Mouse (Mus musculus): ENCODE data around the gene Pou2f1. TPM values are rescaled to one million over a fixed set of nuclear protein-coding genes. Genes with fewer than 3 reads are reported as not detected.
A peak's percentile ranks its signal among the peaks of the same experiment; 100 is the strongest.

The Pou2f1 gene
- polyA plus RNA-seq, 1 experiment from 2014 or later = 28.8 TPM

GRCm38 (mm10) chr1:165839201-165839600, 163.3 kb downstream of the Pou2f1 start:
- WGBS = 68% methylated on average over 4 of the region's 4 CpGs
- DNase-seq (ENCODE audit: low spot score) = no peak
- H3K36me3 ChIP-seq = no peaks in the 10 kb centered on the region
- H3K27ac ChIP-seq = peak overlapping the region; percentile 1; the same call in 1 of the 2 replicates
- peaks cover 53% of the 10 kb centered on the region for H3K27me3 ChIP-seq (ENCODE audit: low read depth, poor library complexity, severe bottlenecking)
- no peak overlapping the region for H3K4me3 ChIP-seq
- H3K9me3 ChIP-seq (replicated peaks) = no peaks in the 10 kb centered on the region
- H3K4me1 ChIP-seq = peaks cover 80% of the 10 kb centered on the region

DNA sequence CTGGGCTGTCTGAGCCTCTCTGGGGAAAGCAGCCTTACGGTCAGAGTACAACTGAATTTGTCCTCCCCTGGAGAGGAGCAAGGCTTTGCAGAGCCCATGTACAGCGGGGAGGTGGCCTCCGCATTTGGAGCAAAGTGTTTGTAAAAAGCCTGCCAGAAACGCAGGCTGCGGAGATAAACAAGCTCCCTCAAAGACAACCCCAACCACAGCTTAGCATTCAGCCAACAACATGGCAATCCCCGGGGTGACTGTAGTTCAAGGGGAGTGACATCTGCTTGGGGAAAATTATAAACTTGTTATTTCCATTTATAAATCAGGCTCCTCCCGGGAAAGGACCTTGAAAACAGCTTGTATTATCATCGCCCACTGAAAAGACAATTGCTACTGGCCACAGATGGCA, 164.9 kb downstream of the Pou2f1 start:
- Histone ChIP-seq H3K9me3 (replicated peaks) (no peaks in the 10 kb centered on the region), H3K27me3 (ENCODE audit: low read depth, poor library complexity, severe bottlenecking) (peaks cover 41% of the 10 kb centered on the region), H3K4me1 (peaks cover 77% of the 10 kb centered on the region), H3K27ac (peak overlapping the region; percentile 66), H3K4me3 (no peak overlapping the region), H3K36me3 (no peaks in the 10 kb centered on the region)
- 27% methylated on average over 8 of the region's 8 CpGs for WGBS
- no peak for DNase-seq (ENCODE audit: low spot score)

DNA sequence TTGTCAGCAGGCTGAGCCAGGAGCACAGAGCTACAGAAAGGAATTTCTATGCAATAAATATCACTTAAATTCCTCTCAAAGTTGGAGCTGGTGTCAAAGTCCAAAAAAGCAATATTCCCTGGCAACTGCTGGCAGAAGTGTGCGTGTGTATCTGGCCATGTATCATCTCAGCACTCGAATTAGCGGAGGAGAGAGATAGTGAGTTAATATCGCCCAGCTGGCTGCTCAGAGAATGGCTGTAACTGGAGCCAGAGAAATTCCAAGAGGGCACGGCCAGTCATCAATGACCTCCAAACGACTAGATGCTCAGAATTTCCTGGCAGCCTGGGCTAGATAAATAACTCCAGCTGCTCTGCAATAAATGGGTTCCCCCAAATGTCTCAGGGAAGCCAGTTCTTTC, 166.0 kb downstream of the Pou2f1 start:
- Histone ChIP-seq H3K4me1 (peaks cover 70% of the 10 kb centered on the region), H3K36me3 (no peaks in the 10 kb centered on the region), H3K4me3 (0 out of 2 replicates have a peak overlapping the region, but pooled peaks have one; percentile 4), H3K27ac (peak overlapping the region; percentile 68; the same call in 1 of the 2 replicates), H3K27me3 (ENCODE audit: low read depth, poor library complexity, severe bottlenecking) (peaks cover 32% of the 10 kb centered on the region), H3K9me3 (replicated peaks) (no peaks in the 10 kb centered on the region)
- DNase-seq (ENCODE audit: low spot score) = peak; percentile 71
- WGBS = 5% methylated on average over 6 of the region's 6 CpGs

- WGBS = 24% methylated on average over 12 of the region's 12 CpGs
- no peak for DNase-seq (ENCODE audit: low spot score)
- Histone ChIP-seq H3K9me3 (replicated peaks) (no peaks in the 10 kb centered on the region), H3K27me3 (ENCODE audit: low read depth, poor library complexity, severe bottlenecking) (peaks cover 14% of the 10 kb centered on the region), H3K27ac (peak overlapping the region; percentile 78), H3K36me3 (no peaks in the 10 kb centered on the region), H3K4me3 (peak overlapping the region; percentile 36), H3K4me1 (peaks cover 55% of the 10 kb centered on the region)
Observed at GRCm38 (mm10) chr1:165834633-165834975, 167.9 kb downstream of the Pou2f1 start.

DNA sequence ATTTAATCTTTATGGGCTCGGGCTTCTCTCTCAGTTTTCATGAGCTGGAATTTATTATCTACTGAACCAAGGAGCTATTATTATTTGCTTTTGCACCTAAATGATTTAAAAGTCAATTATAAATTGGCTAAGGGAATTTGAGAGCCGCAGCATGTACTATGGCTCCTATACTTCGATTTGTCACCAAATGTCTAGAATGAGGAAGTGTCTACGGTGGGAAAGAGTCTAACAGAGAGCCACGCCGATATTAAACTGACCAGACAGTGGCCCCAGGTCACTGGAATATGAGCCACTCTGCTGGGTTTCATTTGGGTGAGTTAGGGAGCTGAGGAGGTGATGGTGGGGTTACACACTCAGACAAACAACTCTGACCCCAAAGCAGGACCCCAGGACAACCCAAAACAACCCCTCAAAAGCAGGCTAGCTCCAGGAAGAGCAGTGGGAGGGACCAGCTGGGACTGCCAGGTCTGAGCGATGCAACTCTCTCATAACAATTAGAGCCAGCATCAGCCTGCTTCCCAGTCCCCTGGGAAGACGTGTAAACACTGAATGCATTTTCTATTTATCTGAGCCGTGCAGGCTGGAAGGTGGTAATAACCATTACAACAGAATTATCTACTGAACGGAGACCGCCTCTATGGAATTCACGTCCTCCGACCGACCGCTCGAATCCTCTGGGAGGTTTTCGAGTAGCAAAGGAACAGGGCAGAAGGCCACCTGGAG, 168.4 kb downstream of the Pou2f1 start:
- no peak for DNase-seq (ENCODE audit: low spot score)
- H3K4me3 ChIP-seq = peak overlapping the region; percentile 36
- peaks cover 8% of the 10 kb centered on the region for H3K27me3 ChIP-seq (ENCODE audit: low read depth, poor library complexity, severe bottlenecking)
- WGBS = 22% methylated on average over 17 of the region's 17 CpGs
- H3K4me1 ChIP-seq = peaks cover 57% of the 10 kb centered on the region
- H3K36me3 ChIP-seq = no peaks in the 10 kb centered on the region
- H3K9me3 ChIP-seq (replicated peaks) = no peaks in the 10 kb centered on the region
- peak overlapping the region; percentile 78 for H3K27ac ChIP-seq

DNA sequence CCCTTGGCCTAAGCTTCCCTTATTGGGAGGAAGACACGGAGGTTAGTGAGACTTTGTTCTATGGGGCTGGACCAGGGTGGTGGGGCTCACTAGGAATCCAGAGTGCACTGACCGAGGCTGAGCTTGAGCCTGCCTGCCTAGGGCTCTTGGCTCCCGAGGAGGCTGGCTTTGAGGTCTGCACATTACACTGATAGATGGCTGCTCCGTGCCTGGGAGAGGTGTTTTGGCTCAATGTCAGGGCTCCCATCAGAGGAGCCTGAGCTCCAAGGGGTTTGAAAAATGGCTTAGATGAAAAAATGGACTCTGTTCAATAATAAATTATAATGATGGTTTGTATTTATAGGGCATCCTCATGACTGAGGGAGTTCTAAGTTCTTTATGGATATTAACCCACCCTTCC, 169.2 kb downstream of the Pou2f1 start:
- 18% methylated on average over 4 of the region's 4 CpGs for WGBS
- Histone ChIP-seq H3K4me3 (no peak overlapping the region), H3K27me3 (ENCODE audit: low read depth, poor library complexity, severe bottlenecking) (0 out of 2 replicates have a peak, but pooled peaks cover 4% of the 10 kb centered on the region)

DNA sequence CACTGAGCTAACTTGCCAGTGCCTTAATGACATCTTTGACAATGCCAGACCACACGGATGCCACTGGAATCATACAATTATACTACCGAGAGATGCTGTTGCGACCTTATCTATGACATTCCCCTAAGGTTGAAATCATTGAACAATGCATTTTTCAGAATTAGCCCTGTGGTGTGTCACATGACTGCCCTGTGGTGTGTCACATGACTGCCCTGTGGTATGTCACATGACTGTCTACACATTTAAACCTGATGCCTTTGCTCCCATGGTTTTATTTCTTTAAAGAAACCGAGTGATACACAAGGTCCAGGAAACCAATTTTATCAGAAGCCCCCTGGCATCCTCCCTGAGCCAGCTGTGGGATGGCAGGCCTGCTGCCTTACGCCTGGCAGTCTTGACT, 172.6 kb downstream of the Pou2f1 start:
- Histone ChIP-seq H3K36me3 (no peaks in the 10 kb centered on the region), H3K27ac (no peak overlapping the region), H3K4me1 (peaks cover 28% of the 10 kb centered on the region), H3K4me3 (no peak overlapping the region), H3K27me3 (ENCODE audit: low read depth, poor library complexity, severe bottlenecking) (0 out of 2 replicates have a peak, but pooled peaks cover 4% of the 10 kb centered on the region), H3K9me3 (replicated peaks) (no peaks in the 10 kb centered on the region)
- WGBS = 91% methylated on average over 5 of the region's 5 CpGs
- DNase-seq (ENCODE audit: low spot score) = no peak

More for the DNA sequence above, 169.2 kb downstream of the Pou2f1 start:
- no peak for DNase-seq (ENCODE audit: low spot score)
- Histone ChIP-seq H3K4me1 (peaks cover 60% of the 10 kb centered on the region), H3K9me3 (replicated peaks) (no peaks in the 10 kb centered on the region), H3K36me3 (no peaks in the 10 kb centered on the region), H3K27ac (peak overlapping the region; percentile 44; the same call in 1 of the 2 replicates)

GRCm38 (mm10) chr1:165828615-165829014, 173.9 kb downstream of the Pou2f1 start:
- H3K27ac ChIP-seq = no peak overlapping the region
- H3K9me3 ChIP-seq (replicated peaks) = no peaks in the 10 kb centered on the region
- peaks cover 15% of the 10 kb centered on the region for H3K4me1 ChIP-seq
- H3K4me3 ChIP-seq = no peak overlapping the region
- 0 out of 2 replicates have a peak, but pooled peaks cover 4% of the 10 kb centered on the region for H3K27me3 ChIP-seq (ENCODE audit: low read depth, poor library complexity, severe bottlenecking)
- DNase-seq (ENCODE audit: low spot score) = no peak
- no peaks in the 10 kb centered on the region for H3K36me3 ChIP-seq
- WGBS = 92% methylated on average over 6 of the region's 6 CpGs

GRCm38 (mm10) chr1:165828173-165828572, 174.3 kb downstream of the Pou2f1 start:
- 90% methylated on average over 5 of the region's 5 CpGs for WGBS
- Histone ChIP-seq H3K27ac (no peak overlapping the region), H3K36me3 (no peaks in the 10 kb centered on the region), H3K9me3 (replicated peaks) (no peaks in the 10 kb centered on the region), H3K4me3 (no peak overlapping the region), H3K4me1 (peaks cover 10% of the 10 kb centered on the region), H3K27me3 (ENCODE audit: low read depth, poor library complexity, severe bottlenecking) (0 out of 2 replicates have a peak, but pooled peaks cover 4% of the 10 kb centered on the region)
- DNase-seq (ENCODE audit: low spot score) = no peak

DNA sequence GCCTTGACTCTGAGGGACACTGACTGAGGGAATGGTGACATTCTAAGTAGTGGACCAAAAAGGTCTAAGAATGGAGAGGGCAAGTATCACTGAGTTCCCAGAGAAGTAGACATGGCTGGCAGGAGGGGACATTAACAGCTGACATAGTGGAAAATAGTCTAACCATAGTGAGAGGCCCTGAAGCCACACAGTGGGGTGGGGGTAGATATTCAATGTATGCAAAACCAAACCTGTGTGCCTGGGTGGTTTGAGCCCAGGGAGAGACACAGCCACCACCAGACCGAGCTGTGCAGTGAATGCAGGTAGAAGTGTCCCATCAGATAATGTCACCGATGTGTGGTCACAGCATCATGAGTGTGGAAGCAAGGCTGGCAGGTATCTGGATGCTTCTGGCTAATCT, 180.4 kb downstream of the Pou2f1 start:
- Histone ChIP-seq H3K9me3 (replicated peaks) (no peaks in the 10 kb centered on the region), H3K27ac (no peak overlapping the region), H3K4me3 (no peak overlapping the region), H3K27me3 (ENCODE audit: low read depth, poor library complexity, severe bottlenecking) (peaks cover 11% of the 10 kb centered on the region; the same call in 1 of the 2 replicates), H3K36me3 (no peaks in the 10 kb centered on the region), H3K4me1 (peaks cover 20% of the 10 kb centered on the region)
- 93% methylated on average over 2 of the region's 2 CpGs for WGBS
- no peak for DNase-seq (ENCODE audit: low spot score)

- H3K9me3 ChIP-seq (replicated peaks) = no peaks in the 10 kb centered on the region
- H3K27me3 ChIP-seq (ENCODE audit: low read depth, poor library complexity, severe bottlenecking) = peaks cover 18% of the 10 kb centered on the region; the same call in 1 of the 2 replicates
- no peak for DNase-seq (ENCODE audit: low spot score)
- peaks cover 33% of the 10 kb centered on the region for H3K4me1 ChIP-seq
- no peak overlapping the region for H3K27ac ChIP-seq
- H3K4me3 ChIP-seq = no peak overlapping the region
- no peaks in the 10 kb centered on the region for H3K36me3 ChIP-seq
- 89% methylated on average over 4 of the region's 4 CpGs for WGBS
Observed at GRCm38 (mm10) chr1:165819147-165819546, 183.3 kb downstream of the Pou2f1 start.

DNA sequence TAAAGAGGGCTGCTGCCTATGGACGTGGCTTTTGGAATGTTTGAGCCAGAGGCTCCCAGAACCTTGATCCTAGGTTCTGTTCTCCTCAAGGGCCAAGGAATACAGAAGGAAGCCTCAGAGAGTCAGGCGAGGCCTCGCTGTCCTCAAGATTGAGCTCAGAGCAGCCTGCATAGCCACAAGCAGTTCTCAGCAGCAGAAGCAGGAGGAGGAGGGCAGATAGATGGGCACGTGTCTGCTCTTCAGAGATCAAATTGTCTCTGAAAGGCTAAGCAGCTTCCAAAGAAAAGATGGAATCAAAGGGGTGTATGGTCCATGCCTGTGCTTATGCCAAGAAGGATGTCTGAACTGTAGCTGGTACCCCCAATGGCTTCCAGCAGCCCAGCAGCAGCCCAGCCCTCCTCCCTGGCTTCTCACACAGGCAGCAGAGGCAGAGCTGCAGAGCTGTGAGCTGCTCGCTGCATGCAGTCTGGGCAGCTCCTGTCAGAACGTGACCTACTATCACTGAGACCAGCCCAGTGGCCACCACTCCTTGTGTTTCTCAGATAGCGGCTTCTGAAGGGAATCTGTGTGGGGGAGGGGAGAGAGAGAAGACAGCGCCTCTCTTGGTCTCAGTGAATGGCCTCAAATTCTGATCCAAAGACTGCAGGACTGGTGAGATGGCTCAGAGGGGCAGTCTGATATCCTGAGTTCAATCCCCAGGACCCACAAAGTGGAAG, 184.2 kb downstream of the Pou2f1 start:
- H3K27ac ChIP-seq = peak overlapping the region; percentile 42
- H3K4me1 ChIP-seq = peaks cover 41% of the 10 kb centered on the region
- no peaks in the 10 kb centered on the region for H3K9me3 ChIP-seq (replicated peaks)
- DNase-seq (ENCODE audit: low spot score) = no peak
- 39% methylated on average over 8 of the region's 8 CpGs for WGBS
- no peak overlapping the region for H3K4me3 ChIP-seq
- H3K36me3 ChIP-seq = no peaks in the 10 kb centered on the region
- peaks cover 18% of the 10 kb centered on the region; the same call in 1 of the 2 replicates for H3K27me3 ChIP-seq (ENCODE audit: low read depth, poor library complexity, severe bottlenecking)

DNA sequence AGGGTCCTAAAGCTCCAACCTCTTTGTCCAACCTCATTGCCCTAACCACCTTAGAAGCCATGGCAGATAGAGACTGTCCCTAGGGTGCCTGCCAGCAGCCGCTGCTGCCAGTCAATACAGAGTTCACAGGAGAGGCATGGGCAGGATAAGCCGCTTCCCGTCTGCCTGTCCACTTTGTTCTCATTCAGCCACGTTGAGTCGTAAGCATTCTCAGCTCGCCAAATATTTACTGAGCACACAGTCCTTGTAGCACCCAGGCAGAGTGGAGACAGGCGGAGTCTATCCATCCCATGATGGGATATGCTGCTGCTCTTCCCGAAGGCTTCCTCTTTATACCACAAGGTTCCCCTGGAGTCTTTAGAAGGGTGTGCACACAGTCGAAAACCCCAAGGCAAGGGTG, 185.2 kb downstream of the Pou2f1 start:
- no peak overlapping the region for H3K4me3 ChIP-seq
- H3K27ac ChIP-seq = peak overlapping the region; percentile 42
- no peaks in the 10 kb centered on the region for H3K36me3 ChIP-seq
- H3K9me3 ChIP-seq (replicated peaks) = no peaks in the 10 kb centered on the region
- peaks cover 18% of the 10 kb centered on the region; the same call in 1 of the 2 replicates for H3K27me3 ChIP-seq (ENCODE audit: low read depth, poor library complexity, severe bottlenecking)
- H3K4me1 ChIP-seq = peaks cover 43% of the 10 kb centered on the region
- DNase-seq (ENCODE audit: low spot score) = no peak
- WGBS = 83% methylated on average over 9 of the region's 9 CpGs
